Mouse (Mus musculus) spleen, embryonic (tissue): ENCODE data around the gene Oscp1.

Source experiments
- CTCF ChIA-PET: fragments of 350-600 bp; sonication (Branson Sonifier 250); formaldehyde crosslinking; loops from one replicate; lab custom pipeline; 2022; lab: Charles Lee

Gene Oscp1

DNA sequence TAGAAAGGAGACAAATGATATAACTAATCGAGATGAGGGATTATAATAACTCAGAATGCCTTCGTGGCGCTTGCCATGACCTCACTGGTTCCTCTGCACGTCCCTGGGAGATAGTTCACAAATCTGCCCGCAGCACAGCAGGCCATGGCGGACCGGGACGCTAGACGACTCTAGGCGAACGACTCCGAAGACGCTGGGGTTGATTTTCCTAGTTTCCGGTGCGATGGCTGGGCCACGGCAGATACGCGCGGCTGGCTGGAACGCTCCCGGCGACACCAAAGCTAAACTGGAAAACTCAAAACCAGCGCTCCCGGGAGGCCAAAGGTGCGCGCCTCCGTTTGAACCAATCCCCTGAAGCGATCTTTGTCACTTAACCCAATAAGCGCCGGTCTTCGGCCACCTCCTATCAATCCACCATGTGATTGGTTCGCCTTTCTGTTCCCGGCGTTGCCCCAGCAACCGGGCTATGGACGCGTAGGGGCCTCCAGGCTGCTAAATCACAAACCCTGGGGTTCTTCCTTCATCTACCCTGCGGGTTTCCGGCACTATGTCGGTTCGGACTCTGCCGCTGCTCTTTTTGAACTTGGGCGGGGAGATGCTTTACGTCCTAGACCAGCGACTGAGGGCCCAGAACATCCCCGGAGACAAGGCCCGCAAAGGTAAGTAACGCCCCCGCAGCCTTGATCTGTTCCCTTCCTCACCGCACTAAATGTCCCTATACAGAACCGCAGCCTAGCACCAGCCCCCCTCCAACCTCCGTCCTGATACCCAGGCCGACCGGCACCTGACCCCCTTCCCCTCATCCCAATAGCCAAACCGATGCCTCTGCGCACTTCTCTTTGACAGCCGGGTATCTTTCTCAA, at the start of gene Oscp1:
Oscp1 (plus strand) TSS at position 432 of the 863 bp plus-strand sequence.
- CTCF ChIA-PET, result no interaction called here

DNA sequence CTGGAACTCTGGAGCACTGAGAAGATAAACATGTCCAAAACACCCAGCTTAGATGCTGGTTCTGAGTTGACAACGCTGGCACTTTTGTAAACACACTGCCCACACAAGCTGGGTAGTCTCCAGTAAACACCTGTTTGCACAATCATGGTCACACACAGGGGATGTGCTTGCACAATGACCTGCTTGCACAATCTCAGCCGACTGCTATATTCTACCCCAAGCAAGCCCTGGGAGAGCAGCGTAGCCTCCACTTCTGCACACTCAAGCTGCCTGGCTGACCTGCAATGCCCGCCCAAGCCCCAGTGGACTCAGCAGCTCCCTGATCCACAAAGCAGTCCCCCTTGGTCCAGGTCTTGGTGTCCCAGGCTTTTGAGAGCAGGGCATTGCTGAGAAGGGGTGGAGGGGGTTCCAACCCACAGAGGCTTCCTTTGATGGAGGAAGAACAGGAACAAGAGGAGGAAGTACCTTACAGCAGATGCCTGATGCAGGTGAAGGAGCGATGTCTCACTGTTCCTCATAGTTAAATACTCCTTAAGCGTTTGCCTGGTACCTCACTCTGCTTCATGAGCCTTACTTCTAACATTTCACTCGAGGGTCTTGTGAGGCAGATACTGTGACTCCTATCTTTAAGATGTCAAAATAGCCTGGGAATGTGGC, 40.6 kb upstream of the Oscp1 start:
- CTCF ChIA-PET, result no interaction called here

DNA sequence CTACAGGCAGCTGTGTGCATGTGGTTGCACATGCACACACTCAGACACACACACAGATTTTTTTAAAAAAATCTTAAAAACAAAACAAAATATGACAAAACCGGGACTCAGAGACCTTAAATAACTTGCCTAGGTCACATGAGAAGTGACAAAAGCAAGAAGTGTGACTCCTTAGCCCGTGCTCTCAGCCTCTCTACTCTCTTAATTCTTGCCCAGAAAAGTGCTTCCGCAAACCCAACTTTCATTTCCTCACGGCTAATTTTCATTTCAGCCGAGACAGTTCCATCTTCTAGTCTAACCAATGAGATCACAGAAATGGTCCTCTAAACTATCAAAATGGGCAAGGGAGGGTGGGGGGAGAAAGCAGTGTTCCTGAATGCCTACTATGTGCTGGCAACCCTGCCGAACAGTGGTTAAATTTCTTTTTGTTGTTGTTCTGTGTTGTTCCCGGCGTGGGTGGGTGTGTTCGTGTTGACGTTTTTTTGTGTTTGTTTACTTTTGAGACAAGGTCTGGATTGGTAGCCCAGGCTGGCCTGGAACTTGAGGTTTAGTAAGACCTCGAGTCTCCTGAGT, 39.3 kb upstream of the Oscp1 start:
- CTCF ChIA-PET, result no interaction called here

DNA sequence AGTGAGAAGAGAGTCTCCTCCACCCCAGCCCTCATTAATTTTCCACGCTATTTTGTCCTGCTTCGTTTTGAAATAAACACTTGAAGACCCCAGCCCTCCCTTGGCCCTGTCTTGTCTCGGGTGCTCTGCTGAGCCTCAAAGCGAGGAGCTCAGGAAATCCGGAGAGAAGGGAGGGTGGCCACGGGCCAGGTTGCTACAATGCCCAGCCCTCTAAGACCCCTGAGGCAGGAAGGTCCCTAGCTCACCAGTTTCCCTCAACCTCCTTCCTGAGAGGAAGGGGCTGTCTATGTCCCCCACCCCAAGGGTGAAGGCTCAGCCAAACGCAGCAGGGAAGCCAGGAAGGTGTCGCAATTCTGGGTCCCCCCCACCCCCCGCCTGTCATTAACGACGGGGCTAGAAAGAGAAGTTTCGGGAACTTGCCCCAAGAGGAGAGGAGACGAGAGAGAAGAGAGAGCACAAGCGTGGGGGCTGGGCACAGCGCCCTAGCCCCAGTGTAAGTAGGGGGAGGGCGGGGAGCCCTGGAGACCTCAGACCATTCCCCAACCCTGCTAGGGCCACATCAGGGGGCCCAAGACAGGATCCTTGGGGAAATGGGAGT, 34.0 kb upstream of the Oscp1 start, which contains the start of gene Csf3r:
Csf3r (plus strand) TSS at position 248 of the 598 bp plus-strand sequence.
- CTCF ChIA-PET, result no interaction called here

DNA sequence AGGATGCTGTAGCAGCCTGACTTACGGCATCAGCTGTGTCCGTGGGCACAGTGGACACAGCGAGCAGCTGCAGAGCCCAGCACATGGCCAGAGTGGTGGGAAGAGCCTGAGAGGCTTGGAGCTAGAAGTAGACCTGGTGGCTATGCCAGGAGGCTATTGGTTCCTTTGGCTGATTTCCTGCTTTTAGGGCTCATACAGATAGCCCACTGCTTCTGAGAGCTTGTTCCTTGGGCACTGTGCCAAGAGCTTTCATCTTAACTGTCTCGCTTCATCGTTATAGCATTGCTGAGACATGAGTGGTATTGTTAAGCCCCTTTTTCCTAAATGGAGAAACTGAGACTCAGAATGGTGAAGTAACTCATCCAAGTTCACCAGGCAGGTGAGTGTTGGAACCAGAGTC, 32.6 kb upstream of the Oscp1 start:
- CTCF ChIA-PET, result no interaction called here

DNA sequence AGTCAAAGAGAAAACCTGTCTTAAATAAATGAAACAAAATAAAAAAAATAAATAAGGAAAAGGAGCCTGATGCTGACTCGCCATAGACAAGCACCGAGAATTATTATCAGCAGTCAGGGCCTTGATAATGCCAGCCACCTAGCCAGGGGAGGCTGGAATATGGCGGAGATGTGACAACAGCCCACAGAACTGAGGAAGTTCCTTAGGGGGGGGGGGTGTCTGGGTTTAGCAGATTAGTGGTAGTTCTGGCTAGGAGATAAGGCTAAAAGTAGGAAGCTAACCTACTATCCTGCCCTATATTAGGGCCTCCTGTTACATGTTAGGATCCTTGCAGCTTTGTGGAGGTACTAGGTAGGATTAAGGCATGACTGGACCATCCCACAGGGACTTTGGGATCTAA, 30.4 kb upstream of the Oscp1 start:
- CTCF ChIA-PET, result no interaction called here

DNA sequence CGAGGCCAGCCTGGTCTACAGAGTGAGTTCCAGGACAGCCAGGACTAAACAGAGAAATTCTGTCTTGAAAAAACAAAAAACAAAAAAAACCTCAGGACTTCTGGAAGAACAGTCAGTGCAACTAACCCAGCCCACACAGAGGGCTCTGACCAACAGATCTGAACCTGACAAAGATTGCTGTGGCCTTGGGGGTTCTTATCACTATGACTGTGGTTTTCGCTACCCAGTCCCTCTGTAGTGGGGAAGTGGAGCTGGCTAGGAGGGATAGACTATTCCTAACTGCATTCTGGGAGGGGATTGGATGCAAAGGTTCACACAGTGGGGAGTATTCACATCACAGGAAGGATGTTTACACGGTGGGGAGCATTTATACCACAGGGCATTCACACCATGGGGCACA, 29.3 kb upstream of the Oscp1 start:
- CTCF ChIA-PET, result no interaction called here

DNA sequence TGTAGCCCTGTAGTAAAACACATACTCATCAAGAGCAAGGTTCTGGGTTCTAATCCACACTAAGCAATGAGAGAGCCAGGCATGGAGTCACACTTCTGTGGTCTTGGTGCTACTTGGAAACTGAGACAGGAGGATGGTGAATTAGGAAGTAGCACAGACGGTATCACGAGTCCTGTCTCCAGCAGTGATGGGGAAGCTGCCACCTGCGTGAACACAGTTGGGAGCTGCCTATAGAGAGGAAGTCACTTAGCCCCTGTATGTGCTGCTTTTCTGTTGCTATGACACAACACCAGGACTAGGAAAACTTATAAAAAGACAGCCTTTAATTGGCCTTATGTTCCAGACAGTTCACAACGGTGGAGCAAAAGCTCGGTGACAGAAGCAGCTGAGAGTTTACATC, 27.7 kb upstream of the Oscp1 start:
- CTCF ChIA-PET, result no interaction called here

DNA sequence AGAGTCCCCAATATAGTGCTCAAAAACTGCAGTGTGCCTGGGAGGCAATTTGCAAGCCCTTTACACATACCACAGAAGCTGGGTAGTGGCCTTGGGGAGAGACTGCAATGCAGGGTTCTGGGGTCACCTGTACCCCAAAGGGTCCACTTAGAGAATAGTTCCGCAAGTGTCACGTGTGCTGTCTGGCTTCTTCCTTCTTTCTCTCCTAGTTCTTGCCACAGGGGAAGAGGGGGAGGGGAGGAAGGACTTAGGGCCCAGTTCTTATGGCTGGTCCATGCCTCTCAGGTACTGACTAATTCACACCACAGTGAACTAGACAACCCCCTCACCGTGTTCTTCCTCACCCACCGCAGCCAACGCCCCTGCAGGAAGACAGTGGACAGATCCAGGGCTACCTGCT, 23.0 kb upstream of the Oscp1 start:
- CTCF ChIA-PET, result no interaction called here

DNA sequence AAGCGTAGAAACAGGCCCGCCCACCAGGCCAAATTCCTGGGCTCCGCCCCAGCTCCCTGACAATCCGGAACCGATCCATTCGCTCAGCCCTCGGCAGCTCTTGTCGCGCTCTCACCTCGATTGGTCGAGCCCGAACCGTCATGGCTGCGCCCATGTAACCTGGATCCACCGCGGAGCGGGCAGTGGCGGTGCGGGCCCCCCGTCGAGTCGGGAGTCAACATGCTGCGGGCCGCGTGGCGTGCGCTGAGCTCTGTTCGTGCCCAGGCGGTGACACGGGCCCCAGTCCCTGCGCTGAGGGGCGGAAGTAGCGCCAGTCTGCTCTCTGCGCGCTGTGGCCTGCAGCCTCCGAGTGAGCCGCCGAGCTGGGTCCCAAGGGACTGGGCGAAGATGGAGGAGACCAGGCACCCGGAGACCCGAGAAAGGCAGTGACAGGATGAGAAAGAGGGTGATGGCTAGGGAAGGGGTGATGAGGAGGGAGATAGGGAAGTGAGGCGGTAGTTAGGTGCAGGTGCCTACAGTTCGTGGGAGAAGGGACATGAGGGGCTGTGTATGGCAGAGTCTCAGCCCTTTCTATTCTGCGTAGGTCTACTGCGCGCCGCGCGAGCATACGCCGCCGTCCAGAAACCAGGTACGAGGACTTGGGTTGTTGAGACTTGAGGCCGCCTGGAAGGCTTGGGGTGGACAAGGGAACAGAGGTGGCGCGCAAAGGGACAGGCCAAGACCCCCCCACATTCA, 11.3 kb upstream of the Oscp1 start, which contains the start of gene Mrps15:
Mrps15 (plus strand) TSS at position 75 of the 735 bp plus-strand sequence.
- CTCF ChIA-PET, result no interaction called here

DNA sequence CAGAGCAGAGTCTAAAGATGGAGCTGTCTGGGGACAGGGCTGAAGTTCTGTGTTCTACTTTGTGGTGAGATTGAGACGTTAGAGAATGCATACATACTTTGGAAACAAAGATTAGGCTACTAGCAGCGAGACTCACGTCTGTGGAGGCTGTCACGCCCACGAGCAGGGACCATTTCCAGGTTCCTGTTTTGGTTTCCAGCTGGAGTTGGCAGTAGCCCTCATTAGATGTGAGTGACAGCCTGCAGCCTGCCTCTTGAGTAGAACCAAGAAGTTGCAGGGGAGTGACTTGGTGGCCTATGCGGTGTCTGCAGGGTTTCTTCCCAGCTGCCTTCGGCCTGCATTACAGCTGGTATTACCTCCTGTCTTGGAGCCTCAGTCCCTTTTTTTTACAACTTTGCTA, 6.7 kb upstream of the Oscp1 start:
- CTCF ChIA-PET, result no interaction called here

DNA sequence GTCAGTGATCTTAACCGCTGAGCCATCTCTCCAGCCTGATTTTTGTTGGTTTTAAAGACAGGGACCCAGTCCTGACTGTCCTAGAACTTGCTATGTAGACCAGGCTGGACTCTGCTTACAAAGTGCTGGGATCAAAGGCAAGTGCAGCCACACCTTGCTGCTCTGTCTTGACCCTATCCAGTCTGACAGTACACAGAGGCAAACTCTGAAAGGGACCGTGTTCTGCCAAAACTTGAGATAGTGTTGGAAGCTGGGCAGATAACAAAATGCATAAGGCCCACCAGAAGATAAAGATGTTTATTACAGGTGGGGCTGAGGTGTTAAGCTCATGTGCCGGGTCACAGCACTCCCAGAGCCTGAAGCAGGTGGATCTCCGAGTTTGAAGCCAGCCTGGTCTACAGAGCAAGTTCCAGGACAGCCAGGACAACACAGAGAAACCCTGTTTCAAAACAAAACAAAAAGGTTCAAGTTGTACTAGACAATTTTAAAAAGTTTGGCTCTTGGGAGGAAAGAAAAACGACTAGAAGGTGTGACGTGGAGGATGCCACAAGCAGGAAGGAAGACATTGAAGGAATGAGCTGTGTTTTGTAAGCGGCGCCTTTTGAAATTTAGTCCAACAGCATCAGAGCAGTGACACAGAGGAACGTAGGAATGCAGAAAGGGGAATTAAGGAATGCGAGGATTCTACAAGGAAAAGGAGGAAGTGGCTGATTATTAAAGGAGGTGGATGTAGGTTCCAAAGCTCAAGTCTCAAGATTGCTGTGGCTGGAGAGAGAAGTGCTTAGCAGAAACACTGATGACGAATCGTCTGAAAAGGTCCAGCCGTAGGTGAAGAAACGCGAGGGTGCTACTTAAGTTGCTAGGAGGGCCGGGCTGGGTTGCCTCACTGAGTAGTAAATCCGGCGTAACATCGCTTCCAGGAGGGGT, 895 bp upstream of the Oscp1 start:
- CTCF ChIA-PET, result no interaction called here

DNA sequence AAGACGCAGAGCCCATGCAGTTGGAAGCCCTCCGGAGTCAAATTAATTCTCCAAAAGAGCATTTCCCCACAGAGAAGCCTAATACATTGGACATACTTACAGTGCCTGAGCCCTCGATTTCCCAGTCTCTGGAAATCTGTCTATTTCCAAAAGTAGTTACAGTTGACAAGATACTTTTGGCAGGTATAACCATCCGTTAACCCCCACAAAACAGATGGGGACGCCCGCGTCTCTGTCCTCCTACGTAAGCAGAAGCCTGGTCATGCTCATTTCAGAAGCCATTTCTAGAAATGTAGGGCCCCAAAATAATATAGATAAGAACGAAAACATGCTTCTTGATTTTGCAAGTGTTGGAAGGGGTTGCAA, 615 bp downstream of the Oscp1 start:
- CTCF ChIA-PET, result no interaction called here

DNA sequence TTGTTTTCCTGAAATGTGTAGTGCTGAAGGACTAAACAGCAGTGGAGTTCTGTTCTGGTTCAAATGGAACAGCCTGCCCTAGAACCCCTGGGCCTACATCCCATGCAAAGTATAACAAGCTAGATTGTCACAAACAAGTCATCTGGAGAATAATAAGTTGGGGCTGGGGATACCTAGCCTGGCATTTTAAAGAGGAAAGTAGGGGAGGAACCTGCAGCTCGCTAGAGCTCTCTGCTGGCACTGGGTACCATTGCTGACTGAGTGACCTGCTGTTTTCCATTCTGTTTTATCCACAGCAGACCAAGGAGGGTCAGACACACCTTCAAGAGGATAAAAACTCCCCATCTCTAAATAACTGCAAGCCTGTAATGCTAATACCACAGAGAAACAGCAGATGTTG, 4.5 kb downstream of the Oscp1 start:
- CTCF ChIA-PET, result interaction anchor here (0.7 kb wide), 1 partner anchor 108 kb away, joined by 3 read pairs; no protein-coding TSS in a partner anchor

DNA sequence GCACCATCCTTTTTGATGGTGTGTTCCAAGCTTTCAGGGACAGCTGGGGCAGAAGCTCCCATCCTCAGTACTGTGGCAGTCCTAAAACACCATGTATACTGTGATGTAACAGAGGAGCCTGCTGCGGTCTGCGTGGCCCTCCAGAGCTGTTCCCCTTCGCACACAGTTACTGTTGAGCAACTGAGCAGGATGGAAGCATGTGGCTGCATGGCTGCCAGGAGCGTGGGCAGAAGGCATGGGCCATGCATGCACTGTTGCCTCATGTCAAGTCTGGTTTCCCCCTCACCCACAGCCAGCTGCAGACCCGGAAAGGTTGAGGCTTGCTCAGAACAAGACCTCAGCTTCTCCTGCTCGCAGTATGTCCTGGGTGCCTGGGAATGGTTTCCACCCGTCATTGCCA, 6.9 kb downstream of the Oscp1 start:
- CTCF ChIA-PET, result interaction anchor here (0.6 kb wide), 1 partner anchor 31 kb away, joined by 6 read pairs; no protein-coding TSS in a partner anchor

DNA sequence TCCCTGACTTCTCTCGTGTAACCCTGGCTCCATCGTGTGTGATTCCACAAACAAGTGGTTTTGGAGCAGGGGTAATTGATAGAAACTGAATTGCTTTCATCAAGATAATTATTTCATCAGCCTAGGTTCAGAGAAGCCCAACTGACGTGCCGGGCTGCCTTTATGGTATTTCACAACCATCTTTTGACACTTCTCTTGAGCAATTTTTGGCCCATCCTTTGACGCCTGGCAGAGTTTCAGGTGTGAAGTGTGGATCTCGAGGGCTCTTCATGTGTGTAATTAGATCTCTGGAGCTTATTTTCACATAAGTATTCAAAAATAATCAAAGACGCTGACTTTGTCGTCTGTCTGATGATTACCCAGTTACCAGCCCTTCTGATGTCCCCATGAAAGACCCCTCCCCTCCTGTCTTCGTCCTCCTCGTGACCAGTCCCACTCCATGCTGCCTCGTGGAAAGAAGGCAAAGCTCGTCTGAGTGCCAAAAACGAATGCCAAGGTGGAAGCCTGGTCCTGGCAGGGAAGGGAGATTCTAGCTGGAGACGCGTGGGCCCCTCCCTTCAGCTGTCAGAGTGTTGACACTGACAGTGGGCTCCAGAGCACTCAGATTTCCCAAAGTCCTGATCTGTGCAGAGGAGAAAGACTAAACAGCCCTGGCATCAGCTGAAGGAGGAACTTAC, 9.2 kb downstream of the Oscp1 start:
- CTCF ChIA-PET, result no interaction called here

DNA sequence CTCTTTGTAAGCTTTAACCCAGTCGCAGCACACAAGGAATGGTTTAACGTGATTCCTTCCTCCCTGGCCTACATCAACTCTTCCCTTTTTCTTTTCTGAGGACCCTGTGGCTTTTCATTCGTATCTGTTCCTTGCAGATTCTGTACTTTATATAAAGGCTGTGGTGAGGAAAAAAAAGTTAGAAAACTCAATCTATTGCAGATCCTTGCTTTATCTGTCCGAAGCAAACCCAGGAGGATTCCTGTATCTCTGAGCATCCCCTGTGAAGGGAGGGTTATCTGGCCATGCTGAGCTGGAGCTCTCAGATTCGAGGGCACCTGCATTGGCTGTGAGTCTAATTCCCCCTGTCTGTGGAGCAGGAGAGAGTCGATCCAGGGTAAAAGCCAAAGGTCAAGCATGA, 10.5 kb downstream of the Oscp1 start:
- CTCF ChIA-PET, result no interaction called here

DNA sequence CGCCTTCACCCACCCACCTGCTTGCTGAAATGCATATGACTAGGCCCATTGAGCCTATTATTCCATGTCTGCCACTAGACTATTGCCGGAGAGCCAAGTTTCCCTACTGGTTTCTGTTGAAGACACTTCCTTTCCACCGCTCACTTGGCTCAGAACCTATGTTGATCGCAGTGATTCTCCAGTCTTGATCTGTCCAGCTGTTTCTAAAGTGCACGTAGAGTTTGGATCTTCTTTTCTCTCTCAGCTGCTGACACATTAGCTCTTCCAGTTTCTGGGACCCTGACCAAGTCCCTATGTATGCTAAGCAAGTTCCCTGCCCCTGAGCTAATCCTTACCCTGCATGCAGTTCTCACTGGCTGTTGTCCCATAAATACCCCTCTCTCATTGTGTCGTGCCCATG, 19.5 kb downstream of the Oscp1 start:
- CTCF ChIA-PET, result no interaction called here

DNA sequence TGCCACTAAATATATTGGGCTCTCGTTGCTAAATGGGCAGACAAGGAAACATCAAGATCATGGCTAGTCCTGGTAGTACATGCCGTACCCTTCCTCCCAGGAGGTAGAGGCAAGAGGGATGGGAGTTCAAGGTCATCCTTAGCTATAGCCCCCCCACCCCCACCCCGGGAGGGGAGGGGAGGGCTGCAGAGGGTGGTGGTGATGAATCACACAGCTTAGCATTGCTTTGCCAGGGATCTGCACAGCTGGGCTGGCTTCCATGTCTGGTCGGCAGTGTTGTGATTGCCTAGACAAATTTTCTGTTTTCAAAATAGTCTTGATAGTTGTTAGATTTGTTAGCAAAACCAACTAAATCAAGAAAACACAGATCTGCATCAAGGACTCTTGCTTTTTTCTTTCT, 20.9 kb downstream of the Oscp1 start:
- CTCF ChIA-PET, result no interaction called here

DNA sequence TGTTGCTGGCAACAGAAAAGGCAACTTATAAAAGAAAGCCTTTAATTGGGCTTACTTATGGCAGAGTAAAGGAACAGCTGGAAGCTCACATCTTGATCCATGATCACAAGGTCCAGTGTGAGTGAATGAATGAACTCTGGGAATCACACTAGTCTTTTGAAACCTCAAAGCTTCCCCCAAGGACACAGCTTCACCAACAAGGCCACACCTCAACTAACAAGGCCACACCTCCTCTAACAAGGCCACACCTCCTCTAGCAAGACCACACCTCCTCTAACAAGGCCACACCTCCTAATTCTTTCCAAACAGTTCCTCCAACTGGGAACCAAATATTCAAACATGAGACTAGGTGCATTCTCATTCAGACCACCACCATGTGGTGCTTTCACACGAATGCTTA, 23.2 kb downstream of the Oscp1 start:
- CTCF ChIA-PET, result no interaction called here
